Mouse (Mus musculus): ENCODE data around the gene Trpm5.

Trpm5 gene

DNA sequence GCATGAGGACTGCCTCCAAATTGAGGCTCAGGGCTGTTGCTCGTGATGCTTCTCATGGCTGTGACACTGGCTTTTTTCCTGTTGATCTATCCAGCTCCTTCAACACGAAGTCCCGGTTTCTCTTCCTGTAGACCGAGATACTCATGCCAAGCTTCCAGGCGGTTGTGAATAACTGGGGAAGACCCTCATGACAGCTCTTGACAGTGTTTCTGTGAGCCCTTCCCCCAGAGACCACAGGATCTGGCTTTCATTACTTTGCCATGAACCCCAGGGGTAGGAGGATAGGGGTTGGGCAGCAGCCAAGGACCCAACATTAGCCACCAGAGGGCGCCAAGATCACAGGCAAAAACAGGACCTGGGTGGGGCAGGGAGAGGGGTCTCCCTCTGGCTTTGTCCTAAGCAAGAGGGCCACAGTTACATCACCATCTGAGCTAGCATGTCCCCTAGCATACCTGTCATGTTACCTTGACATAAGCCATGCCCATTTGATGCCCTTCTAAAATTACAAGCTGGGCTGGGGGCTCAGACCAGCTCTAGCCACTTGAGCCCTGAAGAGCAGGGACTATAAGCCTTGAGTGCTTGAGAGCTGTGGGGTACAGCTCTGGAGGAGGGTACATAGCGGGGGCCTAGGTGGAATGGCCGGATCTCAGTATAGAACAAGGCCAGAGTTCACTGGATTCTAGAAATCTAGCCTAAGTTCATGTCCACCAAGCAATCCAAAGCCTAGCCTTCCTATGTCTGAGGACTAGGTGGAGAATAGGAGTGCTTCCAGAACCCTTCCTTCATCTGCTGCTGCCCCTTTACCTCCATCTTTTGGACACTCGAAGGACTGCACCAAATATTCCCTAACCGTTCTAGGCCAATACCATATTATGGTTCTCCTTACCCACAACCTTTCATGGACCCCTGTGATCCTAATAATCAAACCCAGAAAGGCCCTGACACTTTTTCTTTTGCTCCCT is at the start of gene Trpm5:
TSS of gene Trpm5 (minus strand) at position 51 of the 962 bp plus-strand sequence.
- in situ Hi-C loops (cut with MseI, MboI): no loop called here

GRCm38 (mm10) chr7:143142680-143143079 is 48.2 kb upstream of the Trpm5 start:
- in situ Hi-C loops (cut with MseI, MboI): no loop called here

DNA sequence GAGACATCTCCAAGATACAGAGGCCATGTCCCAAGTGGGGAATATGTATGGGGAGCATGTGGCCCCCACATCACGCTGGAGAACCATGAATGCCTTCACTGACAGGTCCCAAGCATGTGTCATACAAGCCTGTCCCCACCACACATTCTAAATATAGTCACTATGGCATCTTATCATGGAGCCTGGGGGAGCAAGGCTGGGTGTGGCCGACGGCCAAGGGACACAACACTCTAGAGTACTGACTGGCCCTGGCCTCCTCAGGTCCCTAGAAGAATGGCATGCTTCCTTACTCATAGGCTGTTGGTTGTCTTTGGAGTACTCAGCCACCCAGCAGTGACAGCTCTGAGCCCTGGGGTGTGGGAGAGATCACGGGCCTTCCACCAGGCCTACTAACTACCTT is 45.5 kb upstream of the Trpm5 start:
- in situ Hi-C loops (cut with MseI, MboI): no loop called here

DNA sequence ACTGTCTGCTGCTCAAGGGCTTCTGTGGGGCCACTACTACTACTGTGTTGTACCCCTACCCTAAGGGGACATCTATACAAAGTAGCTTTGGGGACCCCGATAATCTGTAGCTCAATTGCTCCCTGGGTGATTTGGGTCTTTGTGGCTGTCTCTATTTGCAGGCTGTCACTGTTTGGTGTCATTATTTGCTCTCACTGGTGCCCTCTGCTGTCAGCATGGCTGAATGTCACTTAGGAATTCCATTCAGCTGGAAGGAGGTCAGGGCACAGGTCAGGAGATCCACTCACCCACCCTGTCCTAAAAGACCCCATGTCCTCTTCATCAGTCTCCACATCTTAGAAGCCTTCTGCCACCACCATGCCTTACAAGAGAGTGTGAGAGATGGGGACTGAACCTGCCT is 44.3 kb upstream of the Trpm5 start:
- in situ Hi-C loops (cut with MseI, MboI): no loop called here

GRCm38 (mm10) chr7:143136561-143136960 is 42.1 kb upstream of the Trpm5 start:
- in situ Hi-C loops (cut with MseI, MboI): no loop called here

DNA sequence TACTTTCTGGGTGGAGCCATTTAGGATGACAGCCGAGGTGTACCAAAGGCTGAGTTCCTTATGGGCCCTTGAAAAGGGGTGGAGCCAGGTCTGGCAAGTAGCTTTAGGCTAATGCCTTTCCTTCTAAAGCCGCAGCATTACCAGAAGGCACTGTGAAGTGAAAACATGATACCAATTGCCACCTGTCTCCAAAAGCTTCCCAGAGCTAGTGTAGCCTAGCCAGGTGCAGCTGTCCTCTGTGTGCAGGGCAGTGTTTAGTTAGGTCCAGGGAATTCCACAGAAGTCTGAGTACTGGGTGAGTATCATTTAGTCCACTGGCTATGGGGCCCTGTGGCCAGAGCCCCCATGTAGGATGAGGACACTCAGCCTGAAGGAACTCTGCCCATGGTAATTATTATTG is 41.7 kb upstream of the Trpm5 start:
- in situ Hi-C loops (cut with MseI, MboI): no loop called here

GRCm38 (mm10) chr7:143132815-143133214 is 38.4 kb upstream of the Trpm5 start:
- in situ Hi-C loops (cut with MseI, MboI): no loop called here

DNA sequence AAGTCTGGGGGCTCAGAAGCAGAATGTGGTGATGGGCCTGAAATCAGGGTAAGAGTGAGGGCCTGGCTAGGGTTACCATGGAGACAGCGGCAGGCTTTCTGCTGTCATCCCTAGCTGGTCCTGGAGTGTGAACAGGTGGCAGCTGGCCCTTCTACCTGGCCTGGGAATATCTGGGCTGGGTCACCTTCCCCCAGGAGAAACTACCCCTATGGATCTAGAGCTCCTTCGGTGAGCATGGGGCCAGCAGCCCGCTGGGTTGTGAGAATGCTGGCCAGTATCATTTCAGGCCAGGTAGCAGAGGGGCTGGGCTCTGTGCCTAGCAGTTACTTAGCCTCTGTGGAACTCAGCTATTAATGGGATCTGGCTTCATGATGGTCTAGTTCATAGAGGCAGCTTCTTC is 30.5 kb upstream of the Trpm5 start:
- in situ Hi-C loops (cut with MseI, MboI): no loop called here

GRCm38 (mm10) chr7:143123876-143124669 is 29.6 kb upstream of the Trpm5 start:
- in situ Hi-C loops (cut with MseI, MboI): no loop called here

DNA sequence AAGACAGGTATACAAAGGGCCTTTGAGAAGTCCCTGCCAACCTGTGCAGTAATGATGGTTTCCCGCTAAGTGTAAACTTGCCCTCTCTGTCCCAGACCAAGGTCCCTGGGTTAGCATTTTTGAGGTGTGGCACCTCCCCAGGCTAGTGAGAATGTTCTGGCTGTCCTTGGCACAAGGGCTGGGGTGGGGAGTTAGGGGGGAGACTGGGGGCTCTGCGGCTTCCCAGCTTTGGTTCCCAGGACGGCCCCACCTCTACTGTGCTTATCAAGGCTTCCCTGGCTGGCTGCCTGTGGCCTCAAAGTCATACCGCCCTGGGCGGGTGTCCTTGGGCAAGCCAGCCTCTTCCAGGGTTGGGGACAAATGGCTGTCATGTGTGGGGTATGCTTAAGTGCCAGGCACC is 27.7 kb upstream of the Trpm5 start:
- in situ Hi-C loops (cut with MseI, MboI): no loop called here

- in situ Hi-C loops (cut with MseI, MboI): no loop called here
Measured at GRCm38 (mm10) chr7:143119826-143120225, 25.4 kb upstream of the Trpm5 start.

DNA sequence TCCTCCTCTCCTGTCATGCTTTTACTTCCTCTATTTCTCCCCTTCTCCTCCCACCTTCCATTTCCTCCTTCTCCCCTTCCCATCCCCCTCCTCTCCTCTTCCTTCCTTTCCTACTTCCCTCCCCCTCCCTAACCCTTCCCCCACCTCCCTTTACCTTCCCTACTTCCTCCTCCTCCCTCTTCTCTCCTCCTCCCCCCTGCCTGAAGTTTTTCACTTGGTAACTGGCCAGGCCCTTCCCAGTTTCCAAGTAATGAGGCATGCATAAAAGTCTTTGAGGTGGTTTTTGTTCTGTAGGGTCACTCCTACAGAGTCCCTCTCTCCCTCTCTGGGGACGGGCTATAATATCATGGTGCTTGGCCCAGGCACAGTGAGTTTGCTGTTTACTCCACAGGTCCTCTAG is 25.0 kb upstream of the Trpm5 start:
- in situ Hi-C loops (cut with MseI, MboI): no loop called here

- in situ Hi-C loops (cut with MseI, MboI): no loop called here
Measured at GRCm38 (mm10) chr7:143116521-143116920, 22.1 kb upstream of the Trpm5 start.

- in situ Hi-C loops (cut with MseI, MboI): no loop called here
Measured at GRCm38 (mm10) chr7:143114773-143115172, 20.3 kb upstream of the Trpm5 start.

GRCm38 (mm10) chr7:143112395-143112794 is 18.0 kb upstream of the Trpm5 start:
- in situ Hi-C loops (cut with MseI, MboI): no loop called here

DNA sequence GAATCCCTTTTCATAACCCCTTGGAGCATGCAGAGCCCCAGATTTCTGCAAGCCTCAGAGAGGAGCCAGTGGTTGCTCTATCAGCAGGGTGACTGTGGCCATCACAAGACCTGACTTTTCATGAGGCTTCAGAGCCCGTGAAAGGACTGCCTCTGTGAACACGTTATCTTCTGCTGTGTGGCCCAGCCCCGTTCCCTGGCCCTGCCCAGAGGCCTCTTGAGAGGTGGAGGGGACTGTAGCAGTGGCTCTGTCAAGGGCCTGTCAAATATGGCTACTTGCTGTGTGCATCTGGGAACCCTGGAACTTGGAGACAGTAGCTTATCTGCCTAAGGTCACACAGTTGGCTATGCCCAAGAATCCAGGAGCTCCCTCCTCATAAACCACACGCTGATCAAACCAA is 17.3 kb upstream of the Trpm5 start:
- in situ Hi-C loops (cut with MseI, MboI): no loop called here

GRCm38 (mm10) chr7:143110803-143111202 is 16.4 kb upstream of the Trpm5 start:
- in situ Hi-C loops (cut with MseI, MboI): no loop called here

- in situ Hi-C loops (cut with MseI, MboI): no loop called here
Measured at GRCm38 (mm10) chr7:143109696-143110095, 15.3 kb upstream of the Trpm5 start.

DNA sequence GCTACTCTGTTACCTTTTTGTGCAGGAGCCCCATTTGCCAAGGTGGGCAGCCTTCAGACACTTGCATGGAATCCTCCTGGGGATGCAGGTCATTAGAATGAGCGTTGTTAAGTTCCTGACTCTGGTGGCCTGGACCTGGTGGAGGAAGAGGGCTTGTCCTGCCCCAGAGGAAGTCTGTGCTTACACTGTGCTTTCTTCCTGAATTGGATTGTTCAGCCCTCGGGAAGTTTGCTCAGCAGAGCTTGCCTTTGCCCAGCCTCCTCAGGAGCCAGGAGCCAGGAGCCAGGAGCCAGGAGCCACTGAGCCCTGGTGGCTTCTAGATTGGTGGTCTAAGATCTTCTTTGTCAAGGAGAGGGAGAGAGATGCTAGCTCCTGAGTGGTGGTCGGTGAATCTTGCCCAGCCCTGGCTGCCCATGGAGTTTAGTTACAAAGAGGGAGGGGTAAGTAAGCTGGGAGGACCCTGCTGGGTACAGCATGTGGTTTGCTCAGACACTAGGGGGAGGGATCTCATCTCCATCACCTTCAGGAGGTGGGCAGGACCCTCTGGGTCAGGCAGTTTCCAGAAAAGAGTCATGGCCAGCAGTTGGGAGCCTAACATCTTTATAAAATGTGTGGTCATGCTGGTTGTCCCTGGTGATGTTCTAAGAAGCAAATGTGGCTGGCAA is 14.7 kb upstream of the Trpm5 start:
- in situ Hi-C loops (cut with MseI, MboI): no loop called here

GRCm38 (mm10) chr7:143108200-143108599 is 13.8 kb upstream of the Trpm5 start:
- in situ Hi-C loops (cut with MseI, MboI): no loop called here

DNA sequence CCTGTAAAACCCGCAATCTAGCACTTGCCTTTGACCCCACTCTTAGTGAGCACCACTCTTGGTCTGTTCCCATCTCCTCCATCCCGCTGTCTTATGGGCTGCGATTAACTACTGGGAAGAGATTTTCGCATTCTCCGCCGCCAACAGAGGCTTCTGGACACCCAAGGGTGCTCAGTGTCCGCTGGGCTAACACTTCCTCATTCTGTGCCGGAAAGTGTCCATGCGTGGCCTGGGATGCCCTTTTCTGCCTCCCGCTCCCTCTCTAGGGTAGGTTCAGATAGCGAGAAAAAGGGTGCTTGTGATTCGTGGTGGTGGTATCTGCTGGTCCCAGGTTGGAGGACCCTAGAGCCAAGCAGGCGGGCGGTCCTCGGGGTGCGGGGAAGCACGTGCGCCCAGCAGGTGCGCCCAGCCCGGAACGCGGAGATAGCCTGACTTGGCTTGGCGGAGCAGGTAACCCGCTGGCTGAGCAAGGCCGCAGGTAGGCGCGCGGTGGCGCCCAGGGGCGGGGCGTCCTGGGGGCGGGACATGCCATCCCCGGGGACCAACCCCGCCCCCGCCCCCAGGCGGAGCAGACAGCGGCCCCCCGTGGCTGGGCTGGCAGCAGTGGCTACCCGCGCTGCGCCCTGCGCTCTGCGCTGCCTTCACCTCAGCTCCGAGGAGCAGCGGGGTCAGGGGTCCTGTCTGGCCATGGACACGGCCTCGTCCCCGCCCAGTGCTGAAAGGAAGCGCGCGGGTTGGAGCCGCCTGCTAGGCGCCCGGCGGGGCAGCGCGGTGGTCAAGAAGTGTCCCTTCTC is 12.4 kb upstream of the Trpm5 start:
- in situ Hi-C loops (cut with MseI, MboI): no loop called here
